Mouse (Mus musculus): Measurements from ENCODE around the gene Pidd1. TPM values are rescaled to one million over a fixed set of nuclear protein-coding genes. Genes with fewer than 3 reads are reported as not detected.

Gene Pidd1
- total and polyA plus RNA-seq, 3 experiments = 5.8 to 24.9 (median 7.8) TPM

GRCm38 (mm10) chr7:141432741-141433516 is 10.9 kb downstream of the Pidd1 start:
- H3K4me3 ChIP-seq (replicated peaks in 1 of 3; ENCODE audit: low read depth in 2 of 3, low read length in 2 of 3, poor library complexity in 1 of 3) = no peak overlapping the region
- H3K9me3 ChIP-seq (replicated peaks; ENCODE audit: low read length) = no peaks in the 10 kb centered on the region
- dilution Hi-C loops (cut with MboI; ENCODE audit: extremely low pct_ligation_motif_present, extremely low pct_unique_long_range_greater_than_20kb, low sequenced_read_pairs) (no loop called here), in situ Hi-C loops (cut with MboI; ENCODE audit: low pct_ligation_motif_present, low pct_unique_long_range_greater_than_20kb, low sequenced_read_pairs) (no loop called here)
- TF ChIP-seq ETS1 (conservative IDR thresholded peaks at IDR 0.05; ENCODE audit: low read depth, low read length) (no peak), KAT2A (IDR thresholded peaks at IDR 0.05; ENCODE audit: insufficient replicate concordance, low read length) (no peak), HCFC1 (IDR thresholded peaks at IDR 0.05; ENCODE audit: low read depth, low read length) (no peak), TBP (conservative IDR thresholded peaks at IDR 0.05; ENCODE audit: low read depth, low read length) (no peak), USF2 (conservative IDR thresholded peaks at IDR 0.05; ENCODE audit: low read depth, low read length) (no peak), TCF12 (IDR thresholded peaks at IDR 0.05; ENCODE audit: low read depth, low read length) (no peak), NRF1 (IDR thresholded peaks at IDR 0.05; ENCODE audit: low read depth, low read length) (no peak), MYC (IDR thresholded peaks at IDR 0.05; ENCODE audit: low read depth, low read length) (no peak), UBTF (IDR thresholded peaks at IDR 0.05; ENCODE audit: low read depth, low read length) (no peak), EP300 (IDR thresholded peaks at IDR 0.05; ENCODE audit: low read length) (no peak), SIN3A (IDR thresholded peaks at IDR 0.05; ENCODE audit: low read length) (no peak)
- H3K79me2 ChIP-seq (replicated peaks; ENCODE audit: control insufficient read depth, extremely low read depth, insufficient read depth, poor library complexity, severe bottlenecking) = peaks cover 12% of the 10 kb centered on the region
- H3K27me3 ChIP-seq (replicated peaks) = no peaks in the 10 kb centered on the region
- DNase-seq (ENCODE audit: extremely low read depth) = no peak
- H3K36me3 ChIP-seq (replicated peaks in 1 of 2; ENCODE audit: control insufficient read depth in 1 of 2, insufficient read depth in 1 of 2, low read length in 1 of 2) = peaks cover 41 to 53% of the 10 kb centered on the region in 2 experiments
- peaks cover 17 to 32% of the 10 kb centered on the region in 2 experiments for H3K4me1 ChIP-seq (ENCODE audit: control insufficient read depth in 1 of 2, insufficient read depth in 2 of 2)
- H3K9ac ChIP-seq (ENCODE audit: insufficient read depth, low read depth) = no peak overlapping the region
- H3K27ac ChIP-seq (ENCODE audit: insufficient read depth, low read depth) = no peak overlapping the region
- no peak overlapping the region for H3K4me2 ChIP-seq (ENCODE audit: insufficient read depth, low read depth, poor library complexity, severe bottlenecking)

GRCm38 (mm10) chr7:141432186-141432611 is 11.6 kb downstream of the Pidd1 start:
- no peak overlapping the region for H3K27ac ChIP-seq (ENCODE audit: insufficient read depth, low read depth)
- H3K9me3 ChIP-seq (replicated peaks; ENCODE audit: low read length) = no peaks in the 10 kb centered on the region
- H3K4me2 ChIP-seq (ENCODE audit: insufficient read depth, low read depth, poor library complexity, severe bottlenecking) = no peak overlapping the region
- dilution Hi-C loops (cut with MboI; ENCODE audit: extremely low pct_ligation_motif_present, extremely low pct_unique_long_range_greater_than_20kb, low sequenced_read_pairs) = no loop called here
- in situ Hi-C loops (cut with MboI; ENCODE audit: low pct_ligation_motif_present, low pct_unique_long_range_greater_than_20kb, low sequenced_read_pairs) = no loop called here
- H3K4me1 ChIP-seq (ENCODE audit: control insufficient read depth in 1 of 2, insufficient read depth in 2 of 2) = peaks cover 17 to 28% of the 10 kb centered on the region in 2 experiments
- peaks cover 12% of the 10 kb centered on the region for H3K79me2 ChIP-seq (replicated peaks; ENCODE audit: control insufficient read depth, extremely low read depth, insufficient read depth, poor library complexity, severe bottlenecking)
- no peak overlapping the region for H3K9ac ChIP-seq (ENCODE audit: insufficient read depth, low read depth)
- no peak overlapping the region for H3K4me3 ChIP-seq (replicated peaks in 1 of 3; ENCODE audit: low read depth in 2 of 3, low read length in 2 of 3, poor library complexity in 1 of 3)
- TF ChIP-seq MXI1 (IDR thresholded peaks at IDR 0.05; ENCODE audit: low read depth, low read length) (no peak), GABPA (IDR thresholded peaks at IDR 0.05; ENCODE audit: insufficient replicate concordance, low read depth, low read length) (no peak), POLR2AphosphoS2 (IDR thresholded peaks at IDR 0.05; ENCODE audit: low read depth, low read length) (no peak), UBTF (IDR thresholded peaks at IDR 0.05; ENCODE audit: low read depth, low read length) (no peak), ZC3H11A (IDR thresholded peaks at IDR 0.05; ENCODE audit: low read depth, low read length) (no peak), MYC (IDR thresholded peaks at IDR 0.05; ENCODE audit: low read depth, low read length) (no peak), JUND (conservative IDR thresholded peaks at IDR 0.05; ENCODE audit: low read depth, low read length) (no peak), HCFC1 (IDR thresholded peaks at IDR 0.05; ENCODE audit: low read depth, low read length) (no peak), NRF1 (IDR thresholded peaks at IDR 0.05; ENCODE audit: low read depth, low read length) (no peak), POLR2A (IDR thresholded peaks at IDR 0.05; ENCODE audit: low read depth, low read length) (no peak), JUN (IDR thresholded peaks at IDR 0.05; ENCODE audit: insufficient read depth, low read depth, low read length) (no peak), CHD2 (IDR thresholded peaks at IDR 0.05; ENCODE audit: low read length) (no peak)
- H3K27me3 ChIP-seq (replicated peaks) = no peaks in the 10 kb centered on the region
- H3K36me3 ChIP-seq (replicated peaks in 1 of 2; ENCODE audit: control insufficient read depth in 1 of 2, insufficient read depth in 1 of 2, low read length in 1 of 2) = peaks cover 39 to 49% of the 10 kb centered on the region in 2 experiments
- no peak for DNase-seq (ENCODE audit: extremely low read depth)

All from CH12.LX (cell line).